Mouse (Mus musculus): ENCODE measurements around the gene Smoc1.

The Smoc1 gene

GRCm38 (mm10) chr12:81024993-81025392 lies 1.6 kb upstream of the Smoc1 start:
- DNase-seq (ENCODE audit: low spot score in 2 of 2) = no peak

DNA sequence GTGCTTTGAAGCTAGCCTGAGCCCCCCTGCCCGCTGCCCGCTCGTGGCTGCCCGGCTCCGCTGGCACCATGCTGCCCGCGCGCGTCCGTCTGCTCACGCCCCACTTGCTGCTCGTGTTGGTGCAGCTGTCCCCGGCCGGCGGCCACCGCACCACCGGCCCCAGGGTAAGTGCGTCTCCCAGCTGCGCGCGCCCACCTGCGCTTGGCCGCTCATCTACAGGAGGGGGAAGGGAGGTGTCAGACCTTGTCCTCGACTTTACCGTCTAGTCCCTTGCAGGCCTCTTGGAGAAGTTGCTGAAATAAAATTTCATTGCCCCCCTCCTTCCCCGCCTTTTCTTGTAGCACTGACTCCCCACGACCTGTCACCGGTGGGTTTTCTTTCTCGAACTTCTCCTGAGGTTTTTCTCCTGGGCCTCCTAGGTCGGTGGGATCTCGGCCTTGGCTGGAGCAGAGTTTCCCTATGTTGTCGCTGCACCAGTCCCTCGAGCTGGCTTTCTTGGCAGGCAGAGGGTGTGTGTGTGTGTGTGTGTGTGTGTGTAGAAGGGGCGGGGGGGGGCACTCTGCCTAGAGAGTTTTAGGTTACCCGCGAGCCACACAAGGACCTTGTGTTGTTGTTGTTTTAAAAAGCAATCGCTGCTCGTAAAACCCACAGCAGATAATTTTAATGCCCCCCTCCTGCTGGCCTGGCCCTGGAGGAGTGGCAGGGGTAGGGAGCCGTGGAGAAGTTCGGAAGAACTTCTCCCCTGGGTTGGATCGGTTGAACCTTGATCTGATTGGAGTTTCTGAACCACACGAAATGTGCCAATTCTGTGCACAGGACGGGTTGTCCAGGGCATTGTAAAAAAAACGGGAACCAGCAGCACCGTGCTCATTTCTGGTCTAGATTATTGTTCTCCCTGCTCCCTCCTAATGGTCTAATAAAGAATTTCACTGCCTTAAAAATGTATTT lies 661 bp downstream of the Smoc1 start:
- peak in 1 of 2 experiments; percentile 14 for DNase-seq (ENCODE audit: low spot score in 2 of 2)

DNA sequence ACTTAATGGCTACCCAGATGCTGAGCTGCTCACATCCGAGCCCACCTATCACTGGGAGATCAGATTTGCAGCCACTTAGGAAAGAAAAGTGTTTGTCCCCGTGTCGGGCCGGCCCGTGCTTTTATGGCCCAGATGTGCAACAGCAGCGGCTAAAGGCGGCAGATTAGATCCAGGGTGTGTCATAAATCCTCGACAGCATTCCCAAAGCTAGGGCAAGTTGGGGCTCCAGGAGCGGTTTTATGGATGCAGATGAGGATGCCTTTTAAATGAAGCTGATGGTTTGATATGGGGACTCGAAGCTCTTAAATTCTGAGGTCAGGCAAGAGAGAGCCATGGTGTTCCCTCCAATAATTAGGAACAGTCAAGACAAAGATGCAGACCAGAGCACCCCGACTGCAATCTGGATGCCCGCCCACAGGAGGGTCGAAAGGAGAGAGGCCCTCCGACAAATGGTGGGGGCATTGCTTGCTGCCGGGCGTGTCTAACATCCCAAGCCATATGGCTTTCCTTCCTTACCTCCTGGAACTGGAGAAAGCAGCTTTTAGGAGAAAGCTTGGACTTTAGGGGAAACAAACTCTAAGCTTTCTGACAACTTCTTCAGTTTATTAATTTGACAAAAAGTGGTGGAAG lies 1.8 kb downstream of the Smoc1 start:
- no peak for DNase-seq (ENCODE audit: low spot score in 2 of 2)

GRCm38 (mm10) chr12:81029731-81030130 lies 3.1 kb downstream of the Smoc1 start:
- no peak for DNase-seq (ENCODE audit: low spot score in 2 of 2)

- DNase-seq (ENCODE audit: low spot score in 2 of 2) = no peak
Observed at GRCm38 (mm10) chr12:81031579-81031978, 5.0 kb downstream of the Smoc1 start.

- DNase-seq (ENCODE audit: low spot score in 2 of 2) = no peak
Observed at GRCm38 (mm10) chr12:81033389-81034041, 6.9 kb downstream of the Smoc1 start.

DNA sequence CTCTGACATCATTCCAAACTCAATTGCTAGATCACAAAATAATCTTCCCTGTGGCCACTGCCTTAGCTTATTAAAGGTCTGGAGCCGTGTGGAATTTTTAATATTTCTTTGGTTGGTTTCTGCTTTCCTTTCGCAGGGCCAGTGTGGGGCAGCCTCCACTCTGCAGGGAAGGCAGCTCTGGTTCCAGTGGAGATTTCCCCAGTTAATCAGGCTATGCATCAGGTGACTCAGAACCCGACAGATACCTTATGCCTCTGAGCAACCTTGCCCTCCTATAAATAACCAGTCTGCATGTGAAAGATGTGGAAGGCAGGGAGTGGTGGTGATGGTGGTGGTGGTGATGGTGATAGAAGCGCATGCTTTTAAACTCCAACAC lies 7.4 kb downstream of the Smoc1 start:
- no peak for DNase-seq (ENCODE audit: low spot score in 2 of 2)

DNA sequence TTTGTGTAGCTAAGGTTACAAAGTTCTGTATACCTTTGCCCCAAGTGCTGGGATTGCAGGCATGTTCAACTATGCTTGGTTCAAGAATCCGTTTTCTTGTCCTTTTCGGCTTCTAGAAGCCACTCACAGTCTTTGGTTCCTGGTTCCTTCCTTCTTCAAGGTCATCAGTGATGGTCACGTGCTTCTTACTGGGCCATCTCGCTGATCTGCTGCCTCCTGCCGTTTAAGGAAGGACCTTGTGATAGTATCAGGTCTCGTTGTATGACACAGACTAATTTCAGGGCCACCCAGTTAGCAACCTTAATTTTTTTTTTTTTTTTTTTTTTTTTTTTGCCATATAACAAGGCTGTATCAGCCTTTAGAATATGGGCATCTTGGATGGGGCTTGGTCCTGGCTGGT lies 9.2 kb downstream of the Smoc1 start:
- no peak for DNase-seq (ENCODE audit: low spot score in 2 of 2)

- DNase-seq (ENCODE audit: low spot score in 2 of 2) = no peak
Observed at GRCm38 (mm10) chr12:81043616-81044015, 17.0 kb downstream of the Smoc1 start.

DNA sequence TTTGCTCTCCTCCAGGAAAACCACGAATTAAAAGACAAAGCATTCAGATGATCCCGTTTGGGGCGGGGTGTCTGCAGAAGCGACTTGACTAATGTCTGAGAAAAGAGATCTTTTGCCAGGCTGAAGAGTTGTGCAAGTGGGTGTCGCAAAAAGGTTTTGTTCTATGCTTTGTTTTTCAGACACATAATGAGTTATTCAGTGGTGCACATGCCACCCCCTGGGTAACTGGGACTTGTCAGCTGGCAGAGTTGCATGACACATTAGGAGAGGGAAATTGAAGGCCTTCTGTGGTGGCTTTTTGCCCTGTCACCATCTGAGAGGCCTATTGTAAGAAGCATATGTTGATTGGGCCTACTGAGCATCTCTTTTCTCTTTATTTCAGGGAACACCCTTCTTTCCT lies 20.3 kb downstream of the Smoc1 start:
- no peak for DNase-seq (ENCODE audit: low spot score in 2 of 2)

DNA sequence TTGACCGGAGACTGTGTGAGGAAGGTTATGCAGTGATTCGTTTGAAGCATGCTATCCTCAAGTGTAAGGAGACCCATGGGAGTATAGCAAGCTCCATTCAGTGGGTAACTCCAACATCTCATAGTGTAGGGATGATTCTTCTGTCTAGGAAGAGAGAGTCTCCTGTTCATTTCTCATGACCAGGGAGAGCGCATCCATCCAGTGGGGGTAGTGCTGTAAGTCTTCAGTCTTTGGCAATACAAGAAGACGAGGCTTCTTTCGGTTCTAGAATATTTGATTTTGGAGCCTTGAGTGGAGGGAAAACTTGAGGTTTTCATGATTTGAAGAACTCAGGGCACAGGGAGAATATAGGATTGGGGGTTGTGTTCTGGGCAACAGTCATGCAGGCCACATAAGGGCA lies 23.1 kb downstream of the Smoc1 start:
- DNase-seq (ENCODE audit: low spot score in 2 of 2) = no peak

DNA sequence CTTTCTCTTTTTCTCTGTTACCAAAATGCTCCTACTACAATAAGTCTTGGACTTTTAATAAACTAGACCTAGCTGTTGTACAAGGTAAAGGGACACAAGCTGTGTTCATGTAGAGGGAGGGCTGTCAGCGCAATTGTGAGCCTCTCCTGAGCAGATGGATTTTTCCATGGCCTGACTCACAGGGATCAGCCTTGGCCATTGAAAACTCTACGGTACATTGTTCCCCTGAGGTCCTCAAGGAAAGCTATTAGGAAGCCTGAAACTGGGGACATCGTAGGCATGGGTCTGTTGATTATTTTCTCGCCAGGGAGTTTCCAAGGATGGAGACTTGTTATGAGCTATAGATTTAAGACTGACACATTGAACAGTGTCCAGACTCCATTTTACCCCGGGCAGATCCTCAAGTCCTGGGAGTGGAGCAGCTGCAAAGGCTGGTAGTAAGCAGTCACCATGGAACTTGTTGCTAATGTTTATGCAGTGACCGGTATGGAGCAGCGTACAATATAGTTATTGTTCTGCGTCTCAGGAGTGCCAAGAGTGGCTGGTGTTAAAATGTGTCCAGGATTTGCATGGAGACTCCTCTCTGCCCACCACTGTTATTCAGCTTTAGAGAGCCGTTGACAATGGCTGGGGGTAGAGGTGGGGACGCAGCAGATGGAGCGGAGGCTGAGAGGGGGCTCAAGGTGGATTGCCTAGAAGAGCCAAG lies 28.5 kb downstream of the Smoc1 start:
- no peak for DNase-seq (ENCODE audit: low spot score in 2 of 2)

DNA sequence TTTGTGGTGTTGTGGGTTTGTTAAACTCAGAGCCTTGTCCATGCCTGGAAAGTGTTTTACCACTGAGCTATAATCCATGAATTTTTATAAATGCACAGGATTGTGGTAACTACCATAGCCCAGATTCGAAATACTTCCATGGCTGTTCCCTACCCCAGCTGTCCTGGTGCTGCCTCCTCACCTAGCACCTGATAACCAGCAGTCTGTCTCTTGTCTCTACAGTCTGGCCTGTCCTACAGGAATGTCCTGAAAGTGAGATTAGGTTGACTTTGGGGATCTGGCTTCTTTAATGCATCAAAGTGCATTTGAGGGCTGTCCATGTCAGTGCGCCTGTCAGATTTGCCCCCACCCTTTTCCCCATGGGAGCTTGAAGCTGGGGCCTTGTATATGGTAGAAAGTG lies 29.2 kb downstream of the Smoc1 start:
- no peak for DNase-seq (ENCODE audit: low spot score in 2 of 2)

- DNase-seq (ENCODE audit: low spot score in 2 of 2) = no peak
Observed at GRCm38 (mm10) chr12:81057619-81058018, 31.0 kb downstream of the Smoc1 start.

DNA sequence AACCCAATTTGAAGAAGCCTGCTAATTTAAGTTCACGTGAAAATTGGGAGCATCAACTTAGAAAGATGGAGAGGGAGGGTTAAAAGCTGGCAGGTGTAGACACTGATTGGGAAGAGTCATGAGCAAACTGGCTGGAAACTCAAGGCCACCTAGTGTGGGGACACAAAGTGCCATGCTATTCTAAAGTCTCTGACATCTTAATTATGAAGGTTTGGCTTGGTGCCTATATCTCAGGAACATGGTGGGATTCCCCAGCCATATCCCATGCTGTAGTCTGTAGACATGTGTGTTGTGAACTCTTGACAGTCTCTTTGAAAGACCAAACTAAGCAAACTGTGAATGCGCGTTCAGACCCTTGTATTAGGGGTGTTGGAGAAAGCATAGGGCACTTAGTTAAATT lies 32.0 kb downstream of the Smoc1 start:
- no peak for DNase-seq (ENCODE audit: low spot score in 2 of 2)

DNA sequence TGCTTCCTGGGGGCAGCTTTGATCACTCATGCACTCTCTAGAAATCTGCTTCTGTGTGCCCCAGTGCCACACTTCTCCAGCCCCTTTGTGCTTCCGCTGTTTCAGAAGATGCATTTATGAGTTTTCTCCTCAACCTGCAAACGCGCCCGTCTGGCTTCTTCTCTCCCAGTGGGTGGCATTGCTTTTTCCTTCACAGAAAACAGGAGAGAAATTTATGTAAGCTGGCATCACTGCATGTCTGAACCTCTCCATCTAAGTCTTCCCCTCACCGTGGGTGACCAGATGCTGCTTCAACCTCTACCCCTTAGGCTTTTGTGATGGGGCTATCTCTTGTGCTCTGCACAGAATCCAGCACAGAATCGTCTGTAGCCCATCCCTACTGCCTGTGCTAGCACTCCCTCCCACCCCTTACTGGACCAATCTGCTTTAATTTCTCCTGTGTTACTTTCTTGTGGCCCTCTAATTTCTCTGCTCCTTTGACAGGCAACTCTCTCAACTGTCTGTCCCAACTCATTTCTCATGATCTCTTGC lies 35.3 kb downstream of the Smoc1 start:
- DNase-seq (ENCODE audit: low spot score in 2 of 2) = no peak

DNA sequence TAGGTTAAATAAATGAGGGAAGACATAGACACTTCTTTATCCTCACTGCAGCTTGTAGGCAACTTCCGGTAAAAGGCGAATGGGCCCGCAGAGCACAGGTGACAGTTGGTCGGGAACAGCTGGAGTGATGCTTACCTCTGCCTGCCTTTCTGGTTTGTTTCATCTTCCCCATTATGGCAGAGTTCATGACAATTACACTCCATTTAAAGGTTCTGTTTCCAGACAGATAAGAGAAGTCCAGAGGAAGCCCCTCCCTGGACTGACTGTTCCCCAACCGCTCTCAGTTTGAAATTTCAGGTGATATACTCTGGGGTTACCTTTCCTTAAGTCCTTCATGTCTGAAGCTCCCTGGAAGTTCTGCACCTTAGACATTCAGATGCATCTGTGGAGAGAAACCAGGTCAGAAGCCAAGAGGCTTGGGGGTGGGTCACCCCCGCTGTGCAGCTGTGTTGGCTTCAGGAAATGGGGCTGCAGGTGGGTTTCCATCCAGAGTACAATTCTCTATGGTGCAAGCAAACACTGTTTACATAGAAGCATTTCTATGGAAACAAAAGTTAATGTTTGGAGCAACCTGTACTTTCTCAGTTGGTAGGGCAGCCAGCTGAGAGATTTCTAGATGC lies 36.8 kb downstream of the Smoc1 start:
- DNase-seq (ENCODE audit: low spot score in 2 of 2) = no peak

DNA sequence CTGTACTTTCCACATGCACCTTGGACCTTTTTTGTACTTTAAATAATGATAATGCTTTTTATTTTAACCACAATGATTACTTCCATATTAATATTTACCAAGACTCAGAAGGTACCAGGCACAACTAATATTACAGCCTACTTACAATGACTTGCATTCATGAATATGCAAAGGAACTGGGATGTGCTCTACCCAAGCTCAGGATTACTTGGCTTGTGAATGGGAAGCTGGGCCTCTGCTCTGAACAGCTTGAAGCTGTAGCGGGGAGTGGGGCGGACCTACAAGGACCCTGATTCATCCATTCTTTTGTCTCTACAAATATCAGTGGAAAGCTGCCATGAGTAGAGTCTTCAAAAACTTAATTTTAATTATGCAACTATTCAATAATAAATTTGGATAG lies 47.5 kb downstream of the Smoc1 start:
- DNase-seq (ENCODE audit: low spot score in 2 of 2) = no peak

- DNase-seq (ENCODE audit: low spot score in 2 of 2) = no peak
Observed at GRCm38 (mm10) chr12:81074941-81075340, 48.3 kb downstream of the Smoc1 start.

- no peak for DNase-seq (ENCODE audit: low spot score in 2 of 2)
Observed at GRCm38 (mm10) chr12:81077953-81078646, 51.5 kb downstream of the Smoc1 start.

- no peak for DNase-seq (ENCODE audit: low spot score in 2 of 2)
Observed at GRCm38 (mm10) chr12:81080345-81080744, 53.7 kb downstream of the Smoc1 start.
